Mouse (Mus musculus) frontal cortex, postnatal 14 days (tissue): ENCODE data around the gene Hmgcs1.
"Not testable (repeated sequence)": the region's sequence is repeated elsewhere in the genome, so short reads cannot be mapped to it uniquely, and the experiment has no call there.

Source experiments
- DNase-seq, 2 experiments: peaks; one replicate each; pipeline ENCODE4 v3.0.0; 2022; ENCODE audit warnings: low spot score in 2 of 2

The Hmgcs1 gene

GRCm38 (mm10) chr13:119690039-119690728 is at the start of gene Hmgcs1:
Gene Hmgcs1 (plus strand): TSS chr13:119690379.
- DNase-seq, result peak; percentile 98 to 99

- no peak for DNase-seq
Observed at GRCm38 (mm10) chr13:119640504-119640903, 49.7 kb upstream of the Hmgcs1 start.

- no peak for DNase-seq
Observed at GRCm38 (mm10) chr13:119641145-119641544, 49.0 kb upstream of the Hmgcs1 start.

- DNase-seq, result no peak
Observed at GRCm38 (mm10) chr13:119644769-119645168, 45.4 kb upstream of the Hmgcs1 start.

GRCm38 (mm10) chr13:119646511-119646910 is 43.7 kb upstream of the Hmgcs1 start:
- DNase-seq, result no peak

GRCm38 (mm10) chr13:119648891-119649698 is 41.1 kb upstream of the Hmgcs1 start:
- peak in 1 of 2 experiments; percentile 16 for DNase-seq

GRCm38 (mm10) chr13:119649699-119650046 is 40.5 kb upstream of the Hmgcs1 start:
- no peak for DNase-seq

GRCm38 (mm10) chr13:119654734-119655133 is 35.4 kb upstream of the Hmgcs1 start:
- no peak for DNase-seq

- no peak for DNase-seq
Observed at GRCm38 (mm10) chr13:119656246-119656645, 33.9 kb upstream of the Hmgcs1 start.

- no peak for DNase-seq
Observed at GRCm38 (mm10) chr13:119656846-119657416, 33.2 kb upstream of the Hmgcs1 start.

GRCm38 (mm10) chr13:119661420-119661819 is 28.8 kb upstream of the Hmgcs1 start:
- not testable (repeated sequence) for DNase-seq

- no peak for DNase-seq
Observed at GRCm38 (mm10) chr13:119678794-119679193, 11.4 kb upstream of the Hmgcs1 start.

GRCm38 (mm10) chr13:119679721-119680120 is 10.5 kb upstream of the Hmgcs1 start:
- DNase-seq, result no peak

- no peak for DNase-seq
Observed at GRCm38 (mm10) chr13:119681161-119681560, 9.0 kb upstream of the Hmgcs1 start.

- no peak for DNase-seq
Observed at GRCm38 (mm10) chr13:119684416-119685177, 5.6 kb upstream of the Hmgcs1 start.

GRCm38 (mm10) chr13:119689709-119690038 is 505 bp upstream of the Hmgcs1 start:
- DNase-seq, result no peak

- DNase-seq, result no peak
Observed at GRCm38 (mm10) chr13:119690876-119691620, 869 bp downstream of the Hmgcs1 start.

- not testable (repeated sequence) for DNase-seq
Observed at GRCm38 (mm10) chr13:119691958-119692357, 1.8 kb downstream of the Hmgcs1 start.

GRCm38 (mm10) chr13:119695676-119696075 is 5.5 kb downstream of the Hmgcs1 start:
- no peak for DNase-seq

- DNase-seq, result no peak
Observed at GRCm38 (mm10) chr13:119696496-119696895, 6.3 kb downstream of the Hmgcs1 start.

GRCm38 (mm10) chr13:119698436-119698835 is 8.3 kb downstream of the Hmgcs1 start:
- no peak for DNase-seq
